Mouse (Mus musculus) T-helper 1 cell (primary cell): ENCODE measurements around the gene Vmn2r74.

ENCODE experiments used
- in situ Hi-C: fragments of 300-600 bp; cut with MboI, MseI; formaldehyde crosslinking; loops from one replicate; pipeline ENCODE4 v1.15.1; 2025; ENCODE audit warnings: high pct_unique_total_duplicates

Gene Vmn2r74

DNA sequence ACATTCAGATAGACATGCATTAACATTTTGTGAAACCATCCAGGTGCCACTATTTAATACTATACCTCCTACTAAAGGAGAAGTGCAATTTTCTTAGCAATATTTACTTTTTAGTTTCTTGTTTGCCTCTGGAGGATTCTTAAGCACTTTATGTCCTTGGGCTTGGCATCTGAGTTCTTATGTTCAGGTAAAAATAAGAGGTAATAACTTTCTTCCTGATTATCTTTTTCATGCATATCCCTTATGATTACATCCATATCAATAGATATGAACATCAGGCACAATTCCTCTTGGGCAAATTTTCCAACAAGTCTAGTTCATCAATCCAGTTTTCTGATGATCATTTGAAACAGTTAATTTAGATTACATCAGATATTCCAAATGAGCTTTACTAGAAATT, at the start of gene Vmn2r74:
TSS of gene Vmn2r74 (minus strand) at position 101 of the 400 bp plus-strand sequence.
- in situ Hi-C loops, result no loop called here

DNA sequence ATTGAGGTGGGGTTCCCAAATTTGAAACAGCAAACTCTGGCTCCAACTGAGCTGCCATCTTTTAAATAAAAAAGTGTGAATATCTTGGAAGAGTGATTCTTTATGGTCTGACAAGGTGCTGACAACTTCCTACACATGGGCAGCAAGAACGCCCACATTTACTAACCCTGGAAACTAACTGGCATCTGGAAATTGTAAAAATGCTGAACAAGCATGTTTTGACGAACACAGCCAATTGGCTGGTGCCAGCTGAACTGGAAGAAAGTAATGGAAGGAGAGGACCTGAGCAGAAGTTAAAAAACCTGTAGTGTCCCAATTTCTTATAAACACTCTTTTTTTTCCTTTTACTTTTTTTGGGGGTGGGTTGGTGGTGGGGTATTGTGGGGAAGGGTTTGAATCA, 46.1 kb upstream of the Vmn2r74 start:
- in situ Hi-C loops, result loop anchor here (10.0 kb wide), 1 partner anchor 657 kb away; no protein-coding TSS in a partner anchor
